Mouse (Mus musculus) liver, adult 2 months (tissue): Measurements from ENCODE around the gene Chn2. TPM values are rescaled to one million over a fixed set of nuclear protein-coding genes. Genes with fewer than 3 reads are reported as not detected.

ENCODE experiments used
- DNase-seq: peaks from one replicate; pipeline ENCODE4 v3.0.0-alpha.2; 2011; ENCODE audit warnings: low read depth, low spot score; ENCODE audit errors: extremely low read depth
- H3K27ac ChIP-seq: fragments of 200-500 bp; replicated peaks from 2 replicates; pipeline ENCODE4 v1.5.1; 2012; ENCODE audit warnings: low read depth, mild to moderate bottlenecking, control low read depth, inconsistent platforms, low read length; ENCODE audit not compliant: insufficient read depth
- H3K27me3 ChIP-seq: fragments of 200-500 bp; 2 replicates; pipeline ENCODE4 v1.6.1; 2012; ENCODE audit warnings: mild to moderate bottlenecking, moderate library complexity, low read length, inconsistent platforms; ENCODE audit not compliant: control insufficient read depth, insufficient read depth
- H3K36me3 ChIP-seq: fragments of 200-500 bp; 2 replicates; pipeline ENCODE4 v1.6.1; 2012; ENCODE audit warnings: low read length, inconsistent platforms; ENCODE audit not compliant: control insufficient read depth, insufficient read depth
- H3K4me1 ChIP-seq: fragments of 200-500 bp; 2 replicates; pipeline ENCODE4 v1.6.1; 2011; ENCODE audit warnings: low read length; ENCODE audit not compliant: control insufficient read depth, insufficient read depth
- H3K4me3 ChIP-seq: fragments of 200-500 bp; 2 replicates; pipeline ENCODE4 v1.5.1; 2011; ENCODE audit warnings: low read depth, mild to moderate bottlenecking, control low read depth, low read length, moderate library complexity; ENCODE audit not compliant: insufficient read depth
- H3K79me2 ChIP-seq: fragments of 200-500 bp; 2 replicates; pipeline ENCODE4 v1.6.1; 2012; ENCODE audit warnings: inconsistent platforms, mild to moderate bottlenecking, low read length, moderate library complexity; ENCODE audit not compliant: control insufficient read depth, insufficient read depth
- H3K9ac ChIP-seq: fragments of 200-500 bp; 2 replicates; pipeline ENCODE4 v1.6.1; 2012; ENCODE audit warnings: low read depth, mild to moderate bottlenecking, control low read depth, inconsistent platforms, low read length
- CTCF ChIP-seq: fragments of 200-500 bp; IDR thresholded peaks from 2 replicates; pipeline ENCODE4 v1.5.1; 2011; ENCODE audit warnings: low read depth, low read length, control low read depth
- POLR2A ChIP-seq: fragments of 200-500 bp; IDR thresholded peaks from 2 replicates; pipeline ENCODE4 v1.6.1; 2011; ENCODE audit warnings: low read length, control low read depth; ENCODE audit not compliant: insufficient read depth; ENCODE audit errors: extremely low read depth
- WGBS: fragments of 180-500 bp; shearing (Covaris S2); methylation state at CpG from one replicate; pipeline ENCODE4 v1.1.7; 2018; 5-methylcytosine and 5-hydroxymethylcytosine counted together
- polyA plus RNA-seq: library from polyadenylated mRNA; depleted of rRNA; stranded (reverse); fragments of >200 nt; gene quantifications from 2 replicates; pipeline ENCODE4 v1.2.3, GENCODE M21; 2012
- total RNA-seq: library from RNA; depleted of rRNA; stranded (reverse); fragments of >200 nt; gene quantifications from 2 replicates; pipeline ENCODE4 v1.2.3, GENCODE M21; 2014

Chn2 gene
- total and polyA plus RNA-seq, 2 experiments, result 37.3 to 46.2 TPM

GRCm38 (mm10) chr6:54045748-54046721, 6.7 kb downstream of the Chn2 start:
- peak overlapping the region; percentile 17 for H3K27ac ChIP-seq
- peaks cover 31% of the 10 kb centered on the region for H3K4me1 ChIP-seq
- H3K9ac ChIP-seq, result no peak overlapping the region
- peak; percentile 77 for DNase-seq
- TF ChIP-seq CTCF (no peak), POLR2A (no peak)
- 47% methylated on average over 8 of the region's 8 CpGs for WGBS
- H3K36me3 ChIP-seq, result no peaks in the 10 kb centered on the region
- no peak overlapping the region for H3K4me3 ChIP-seq
- no peaks in the 10 kb centered on the region for H3K27me3 ChIP-seq
- peaks cover 14% of the 10 kb centered on the region; the same call in 1 of the 2 replicates for H3K79me2 ChIP-seq

DNA sequence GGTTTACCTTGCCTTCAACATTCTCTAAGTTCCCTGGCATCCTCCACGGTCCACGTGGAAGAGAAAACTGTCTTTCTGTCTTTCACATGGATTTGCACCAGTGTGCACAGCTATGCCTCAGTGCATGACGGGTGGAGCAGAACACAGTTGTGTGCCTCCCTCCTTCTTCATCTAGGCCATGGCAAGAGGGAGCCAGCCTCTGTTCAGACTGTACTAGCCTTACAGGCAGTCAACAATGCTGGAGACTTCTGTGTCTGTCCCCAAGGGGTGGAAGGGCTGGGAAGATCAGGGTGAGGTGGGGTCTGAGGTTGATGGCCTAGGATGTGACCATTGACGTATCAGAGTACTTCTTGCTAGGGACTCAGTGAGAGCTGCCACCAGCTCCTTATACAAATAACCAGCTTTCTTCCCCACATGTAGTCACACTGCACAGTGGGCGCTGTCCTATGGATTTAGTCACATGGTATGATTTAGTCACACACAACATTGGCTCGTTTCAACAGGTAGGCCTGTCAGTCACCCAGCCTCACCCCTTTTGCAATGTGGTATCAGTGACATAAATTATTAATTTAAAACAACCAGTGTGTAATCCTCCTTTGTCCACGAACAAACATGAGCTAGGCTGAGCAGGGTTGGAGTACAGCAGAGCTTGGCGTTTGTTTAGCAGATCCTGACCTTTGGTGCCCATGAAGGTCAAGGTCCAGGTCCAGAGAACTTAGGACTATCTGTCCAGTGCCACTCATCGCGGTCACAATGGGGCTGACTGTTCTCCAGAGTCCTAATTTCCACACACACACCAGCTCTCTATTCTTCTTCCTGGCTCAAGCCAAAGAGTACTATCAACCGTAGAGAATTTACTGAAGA, 7.8 kb downstream of the Chn2 start:
- Histone ChIP-seq H3K79me2 (peaks cover 19% of the 10 kb centered on the region; the same call in 1 of the 2 replicates), H3K9ac (peak overlapping the region; percentile 10; the same call in 1 of the 2 replicates), H3K36me3 (no peaks in the 10 kb centered on the region), H3K4me3 (no peak overlapping the region), H3K27me3 (no peaks in the 10 kb centered on the region), H3K4me1 (peaks cover 33% of the 10 kb centered on the region), H3K27ac (peak overlapping the region; percentile 94)
- TF ChIP-seq POLR2A (no peak), CTCF (no peak)
- DNase-seq, result peak; percentile 99
- WGBS, result 36% methylated on average over 11 of the region's 11 CpGs

DNA sequence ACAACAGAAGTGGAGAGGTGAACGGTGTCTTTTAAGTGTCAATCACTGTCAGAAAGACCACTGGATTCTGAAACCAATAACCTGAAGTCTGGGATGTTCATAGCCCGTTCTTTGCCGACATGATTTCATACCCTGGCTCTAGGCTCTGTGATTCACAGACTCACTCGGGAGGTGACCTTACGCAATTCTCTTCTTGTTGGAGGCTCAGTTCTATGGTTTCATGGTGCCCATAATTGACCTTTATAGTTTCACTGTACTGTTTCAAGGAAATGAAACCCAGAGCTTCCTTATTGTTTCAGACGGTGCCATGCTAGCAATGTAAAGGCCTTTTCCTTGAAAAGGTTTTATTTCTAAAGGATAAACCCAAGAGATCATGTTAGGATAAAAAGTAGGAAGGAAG, 9.4 kb downstream of the Chn2 start:
- Histone ChIP-seq H3K9ac (no peak overlapping the region), H3K4me3 (no peak overlapping the region), H3K4me1 (peaks cover 31% of the 10 kb centered on the region), H3K79me2 (peaks cover 25% of the 10 kb centered on the region; the same call in 1 of the 2 replicates), H3K27me3 (no peaks in the 10 kb centered on the region), H3K36me3 (no peaks in the 10 kb centered on the region), H3K27ac (no peak overlapping the region; the same call in 1 of the 2 replicates)
- 46% methylated on average over 6 of the region's 6 CpGs for WGBS
- TF ChIP-seq POLR2A, result no peak
- peak; percentile 61 for DNase-seq

DNA sequence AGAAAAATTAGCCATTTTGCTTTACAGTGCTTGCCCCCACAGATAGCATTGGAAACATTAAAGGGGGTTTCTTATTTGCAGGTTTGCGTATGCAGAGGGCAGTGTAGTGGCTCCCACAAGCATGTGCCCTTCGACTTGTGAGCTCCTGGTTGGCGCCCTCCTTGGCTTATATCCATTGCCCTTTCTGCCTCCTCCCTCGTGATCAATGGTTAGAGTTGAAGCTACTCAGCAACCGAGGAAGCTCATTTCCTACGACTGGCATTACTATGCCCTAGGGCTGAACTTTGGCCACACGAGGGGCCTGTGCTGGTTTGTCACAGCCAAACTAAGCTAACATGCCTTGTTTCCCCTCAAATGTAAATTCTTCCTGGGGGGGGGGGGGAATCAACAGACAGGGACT, 11.8 kb downstream of the Chn2 start:
- H3K36me3 ChIP-seq, result no peaks in the 10 kb centered on the region

DNA sequence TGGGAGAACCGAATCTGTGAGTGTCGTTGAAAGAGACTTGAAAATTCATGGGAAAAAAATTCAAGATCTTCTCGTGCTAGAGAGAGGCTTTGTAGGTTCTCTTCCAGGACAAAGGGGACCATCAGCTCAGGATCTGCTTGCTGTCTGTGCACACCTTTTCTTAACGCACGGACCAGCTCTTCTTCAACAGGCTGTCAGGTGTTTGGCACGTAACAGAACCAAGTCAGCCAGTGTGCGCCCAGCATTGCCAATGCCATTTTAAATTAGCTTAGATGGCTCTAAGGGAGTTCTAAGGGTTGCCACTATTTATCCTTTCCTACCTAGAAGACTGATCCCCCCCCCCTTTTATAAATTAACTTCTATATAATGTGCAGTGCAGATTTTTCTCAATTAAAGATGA, 12.8 kb downstream of the Chn2 start:
- Histone ChIP-seq H3K27me3 (no peaks in the 10 kb centered on the region), H3K79me2 (peaks cover 36% of the 10 kb centered on the region), H3K9ac (no peak overlapping the region), H3K4me1 (peaks cover 24% of the 10 kb centered on the region), H3K36me3 (no peaks in the 10 kb centered on the region), H3K27ac (no peak overlapping the region), H3K4me3 (no peak overlapping the region)
- 94% methylated on average over 7 of the region's 7 CpGs for WGBS
- TF ChIP-seq CTCF, result no peak
- no peak for TF ChIP-seq POLR2A
- no peak for DNase-seq

More for the DNA sequence above, 11.8 kb downstream of the Chn2 start:
- Histone ChIP-seq H3K79me2 (peaks cover 28% of the 10 kb centered on the region; the same call in 1 of the 2 replicates), H3K4me3 (no peak overlapping the region), H3K9ac (no peak overlapping the region), H3K4me1 (peaks cover 29% of the 10 kb centered on the region), H3K27me3 (no peaks in the 10 kb centered on the region), H3K27ac (0 out of 2 replicates have a peak overlapping the region, but pooled peaks have one; percentile 15)
- no peak for TF ChIP-seq CTCF
- no peak for TF ChIP-seq POLR2A
- peak; percentile 82 for DNase-seq
- 25% methylated on average over 7 of the region's 7 CpGs for WGBS
